Mouse (Mus musculus): ENCODE data around the gene Dph1. TPM values are rescaled to one million over a fixed set of nuclear protein-coding genes. Genes with fewer than 3 reads are reported as not detected.

Gene Dph1
- polyA plus RNA-seq, 1 experiment from 2014 or later, result 23.7 TPM

GRCm38 (mm10) chr11:75227632-75228031, 36.6 kb upstream of the Dph1 start:
- Histone ChIP-seq H3K27ac (replicated peaks in 1 of 2; ENCODE audit: control insufficient read depth in 1 of 2, insufficient read depth in 1 of 2, low read depth in 2 of 2, low read length in 2 of 2) (no peak overlapping the region), H3K27me3 (ENCODE audit: control insufficient read depth, insufficient read depth, low read length) (no peaks in the 10 kb centered on the region), H3K4me3 (ENCODE audit: control insufficient read depth in 1 of 2, insufficient read depth in 1 of 2, low read depth in 1 of 2, low read length in 2 of 2) (no peak overlapping the region), H3K9ac (ENCODE audit: low read length) (no peak overlapping the region), H3K4me2 (ENCODE audit: low read length) (no peak overlapping the region), H3K36me3 (ENCODE audit: control insufficient read depth, insufficient read depth, low read length) (no peaks in the 10 kb centered on the region), H3K9me3 (ENCODE audit: control insufficient read depth, low read length) (no peaks in the 10 kb centered on the region), H3K4me1 (ENCODE audit: control insufficient read depth in 2 of 2, insufficient read depth in 2 of 2, low read length in 2 of 2) (peaks cover 0 to 8% of the 10 kb centered on the region in 2 experiments; a peak in 2 of 4 replicates)
- 73% methylated on average over 3 of the region's 3 CpGs for WGBS
- ATAC-seq (ENCODE audit: insufficient number of reproducible peaks, insufficient read depth, low FRiP score, low read depth), result no peak

GRCm38 (mm10) chr11:75224835-75225234, 33.8 kb upstream of the Dph1 start:
- no peaks in the 10 kb centered on the region for H3K36me3 ChIP-seq (ENCODE audit: control insufficient read depth, insufficient read depth, low read length)
- no peaks in the 10 kb centered on the region for H3K9me3 ChIP-seq (ENCODE audit: control insufficient read depth, low read length)
- no peak overlapping the region for H3K4me2 ChIP-seq (ENCODE audit: low read length)
- ATAC-seq (ENCODE audit: insufficient number of reproducible peaks, insufficient read depth, low FRiP score, low read depth), result no peak
- no peak overlapping the region for H3K9ac ChIP-seq (ENCODE audit: low read length)
- peaks cover 12 to 18% of the 10 kb centered on the region in 2 experiments for H3K4me1 ChIP-seq (ENCODE audit: control insufficient read depth in 2 of 2, insufficient read depth in 2 of 2, low read length in 2 of 2)
- no peaks in the 10 kb centered on the region for H3K27me3 ChIP-seq (ENCODE audit: control insufficient read depth, insufficient read depth, low read length)
- no peak overlapping the region for H3K4me3 ChIP-seq (ENCODE audit: control insufficient read depth in 1 of 2, insufficient read depth in 1 of 2, low read depth in 1 of 2, low read length in 2 of 2)
- 76% methylated on average over 4 of the region's 4 CpGs for WGBS
- no peak overlapping the region for H3K27ac ChIP-seq (replicated peaks in 1 of 2; ENCODE audit: control insufficient read depth in 1 of 2, insufficient read depth in 1 of 2, low read depth in 2 of 2, low read length in 2 of 2)

GRCm38 (mm10) chr11:75224062-75224461, 33.0 kb upstream of the Dph1 start:
- H3K9me3 ChIP-seq (ENCODE audit: control insufficient read depth, low read length), result no peaks in the 10 kb centered on the region
- no peaks in the 10 kb centered on the region for H3K27me3 ChIP-seq (ENCODE audit: control insufficient read depth, insufficient read depth, low read length)
- peaks cover 12 to 20% of the 10 kb centered on the region in 2 experiments for H3K4me1 ChIP-seq (ENCODE audit: control insufficient read depth in 2 of 2, insufficient read depth in 2 of 2, low read length in 2 of 2)
- 89% methylated on average over 12 of the region's 12 CpGs for WGBS
- H3K9ac ChIP-seq (ENCODE audit: low read length), result no peak overlapping the region
- no peak overlapping the region for H3K4me3 ChIP-seq (ENCODE audit: control insufficient read depth in 1 of 2, insufficient read depth in 1 of 2, low read depth in 1 of 2, low read length in 2 of 2)
- no peak for ATAC-seq (ENCODE audit: insufficient number of reproducible peaks, insufficient read depth, low FRiP score, low read depth)
- H3K27ac ChIP-seq (replicated peaks in 1 of 2; ENCODE audit: control insufficient read depth in 1 of 2, insufficient read depth in 1 of 2, low read depth in 2 of 2, low read length in 2 of 2), result no peak overlapping the region
- no peaks in the 10 kb centered on the region for H3K36me3 ChIP-seq (ENCODE audit: control insufficient read depth, insufficient read depth, low read length)
- H3K4me2 ChIP-seq (ENCODE audit: low read length), result no peak overlapping the region

GRCm38 (mm10) chr11:75220517-75221145, 29.6 kb upstream of the Dph1 start:
- Histone ChIP-seq H3K27ac (replicated peaks in 1 of 2; ENCODE audit: control insufficient read depth in 1 of 2, insufficient read depth in 1 of 2, low read depth in 2 of 2, low read length in 2 of 2) (peak overlapping the region; percentile 54 to 59), H3K36me3 (ENCODE audit: control insufficient read depth, insufficient read depth, low read length) (no peaks in the 10 kb centered on the region), H3K9me3 (ENCODE audit: control insufficient read depth, low read length) (no peaks in the 10 kb centered on the region), H3K9ac (ENCODE audit: low read length) (peak overlapping the region; percentile 47), H3K4me2 (ENCODE audit: low read length) (peak overlapping the region; percentile 48), H3K27me3 (ENCODE audit: control insufficient read depth, insufficient read depth, low read length) (no peaks in the 10 kb centered on the region), H3K4me3 (ENCODE audit: control insufficient read depth in 1 of 2, insufficient read depth in 1 of 2, low read depth in 1 of 2, low read length in 2 of 2) (0 out of 4 replicates have a peak overlapping the region, but pooled peaks of 1 of the 2 experiments have one; percentile 6), H3K4me1 (ENCODE audit: control insufficient read depth in 2 of 2, insufficient read depth in 2 of 2, low read length in 2 of 2) (peaks cover 18 to 27% of the 10 kb centered on the region in 2 experiments)
- 53% methylated on average over 5 of the region's 6 CpGs for WGBS
- peak; percentile 27; the same call in 1 of the 2 replicates for ATAC-seq (ENCODE audit: insufficient number of reproducible peaks, insufficient read depth, low FRiP score, low read depth)

GRCm38 (mm10) chr11:75220115-75220514, 29.1 kb upstream of the Dph1 start:
- no peaks in the 10 kb centered on the region for H3K27me3 ChIP-seq (ENCODE audit: control insufficient read depth, insufficient read depth, low read length)
- H3K9me3 ChIP-seq (ENCODE audit: control insufficient read depth, low read length), result no peaks in the 10 kb centered on the region
- peak overlapping the region; percentile 43 to 59; a peak in 3 of 4 replicates for H3K27ac ChIP-seq (replicated peaks in 1 of 2; ENCODE audit: control insufficient read depth in 1 of 2, insufficient read depth in 1 of 2, low read depth in 2 of 2, low read length in 2 of 2)
- 0 out of 4 replicates have a peak overlapping the region, but pooled peaks of 1 of the 2 experiments have one; percentile 6 for H3K4me3 ChIP-seq (ENCODE audit: control insufficient read depth in 1 of 2, insufficient read depth in 1 of 2, low read depth in 1 of 2, low read length in 2 of 2)
- peak overlapping the region; percentile 48 for H3K4me2 ChIP-seq (ENCODE audit: low read length)
- peaks cover 22 to 32% of the 10 kb centered on the region in 2 experiments for H3K4me1 ChIP-seq (ENCODE audit: control insufficient read depth in 2 of 2, insufficient read depth in 2 of 2, low read length in 2 of 2)
- peak; percentile 52; the same call in 1 of the 2 replicates for ATAC-seq (ENCODE audit: insufficient number of reproducible peaks, insufficient read depth, low FRiP score, low read depth)
- H3K9ac ChIP-seq (ENCODE audit: low read length), result peak overlapping the region; percentile 47
- no peaks in the 10 kb centered on the region for H3K36me3 ChIP-seq (ENCODE audit: control insufficient read depth, insufficient read depth, low read length)
- 21% methylated on average over 9 of the region's 9 CpGs for WGBS

GRCm38 (mm10) chr11:75214081-75214950, 23.3 kb upstream of the Dph1 start:
- Histone ChIP-seq H3K4me2 (ENCODE audit: low read length) (peak overlapping the region; percentile 67), H3K9me3 (ENCODE audit: control insufficient read depth, low read length) (no peaks in the 10 kb centered on the region), H3K36me3 (ENCODE audit: control insufficient read depth, insufficient read depth, low read length) (no peaks in the 10 kb centered on the region), H3K9ac (ENCODE audit: low read length) (peak overlapping the region; percentile 65), H3K27ac (replicated peaks in 1 of 2; ENCODE audit: control insufficient read depth in 1 of 2, insufficient read depth in 1 of 2, low read depth in 2 of 2, low read length in 2 of 2) (peak overlapping the region in 1 of 2 experiments; percentile 99; a peak in 2 of 4 replicates), H3K27me3 (ENCODE audit: control insufficient read depth, insufficient read depth, low read length) (no peaks in the 10 kb centered on the region), H3K4me3 (ENCODE audit: control insufficient read depth in 1 of 2, insufficient read depth in 1 of 2, low read depth in 1 of 2, low read length in 2 of 2) (peak overlapping the region in 1 of 2 experiments; percentile 30; a peak in 2 of 4 replicates), H3K4me1 (ENCODE audit: control insufficient read depth in 2 of 2, insufficient read depth in 2 of 2, low read length in 2 of 2) (peaks cover 33 to 63% of the 10 kb centered on the region in 2 experiments)
- ATAC-seq (ENCODE audit: insufficient number of reproducible peaks, insufficient read depth, low FRiP score, low read depth), result no peak
- 24% methylated on average over 13 of the region's 13 CpGs for WGBS

- peak overlapping the region; percentile 65 for H3K9ac ChIP-seq (ENCODE audit: low read length)
- no peaks in the 10 kb centered on the region for H3K27me3 ChIP-seq (ENCODE audit: control insufficient read depth, insufficient read depth, low read length)
- H3K36me3 ChIP-seq (ENCODE audit: control insufficient read depth, insufficient read depth, low read length), result no peaks in the 10 kb centered on the region
- H3K4me1 ChIP-seq (ENCODE audit: control insufficient read depth in 2 of 2, insufficient read depth in 2 of 2, low read length in 2 of 2), result peaks cover 37 to 70% of the 10 kb centered on the region in 2 experiments
- peak overlapping the region; percentile 25 to 30; a peak in 3 of 4 replicates for H3K4me3 ChIP-seq (ENCODE audit: control insufficient read depth in 1 of 2, insufficient read depth in 1 of 2, low read depth in 1 of 2, low read length in 2 of 2)
- no peaks in the 10 kb centered on the region for H3K9me3 ChIP-seq (ENCODE audit: control insufficient read depth, low read length)
- ATAC-seq (ENCODE audit: insufficient number of reproducible peaks, insufficient read depth, low FRiP score, low read depth), result no peak
- WGBS, result 8% methylated on average over 35 of the region's 35 CpGs
- H3K27ac ChIP-seq (replicated peaks in 1 of 2; ENCODE audit: control insufficient read depth in 1 of 2, insufficient read depth in 1 of 2, low read depth in 2 of 2, low read length in 2 of 2), result peak overlapping the region; percentile 54 to 99
- H3K4me2 ChIP-seq (ENCODE audit: low read length), result peak overlapping the region; percentile 67
These were observed 22.5 kb upstream of the Dph1 start for GRCm38 (mm10) chr11:75213372-75214080.
